Comparison of ENCODE assay signal across 10 mouse cellular contexts in genomic region chr1:191802820-191803655, GRCm38 (mm10). TPM values are rescaled to one million over a fixed set of nuclear protein-coding genes. Genes with fewer than 3 reads are reported as not detected.
A peak's percentile ranks its signal among the peaks of the same experiment; 100 is the strongest.
DNase-seq lines count a peak whose midpoint lies in the region; ATAC-seq lines count a peak whose summit lies in the region.
"Had no signal": no experiment of that assay in that cellular context is flagged by ENCODE, and none has a peak within 500 bp of the region (broad histone marks: within the 10 kb centered on the region; RNA-seq: fewer than 3 reads in every experiment).

No protein-coding gene starts in this region.

- H3K4me2 ChIP-seq in hindbrain, embryonic 16.5 days (ENCODE audit: low read length), result no peak overlapping the region
- H3K4me2 ChIP-seq: neural tube, embryonic 15.5 days had no signal

- no peaks in the 10 kb centered on the region for H3K27me3 ChIP-seq in hindbrain, embryonic 16.5 days (replicated peaks; ENCODE audit: control insufficient read depth, insufficient read depth, low read length)
- H3K27me3 ChIP-seq: neural tube, embryonic 15.5 days had no signal

- no peak for ATAC-seq in hindbrain, embryonic 16.5 days

- no peaks in the 10 kb centered on the region for H3K9me3 ChIP-seq in hindbrain, embryonic 16.5 days (ENCODE audit: control insufficient read depth, low read length)
- H3K9me3 ChIP-seq: neural tube, embryonic 15.5 days had no signal

- DNase-seq in adrenal gland, adult 2 months, result peak; percentile 26
- DNase-seq in adrenal gland, postnatal 25 days, result no peak
- peak; percentile 33 to 52 for DNase-seq in left cerebral cortex, adult 18-20 months (ENCODE audit: low spot score in 2 of 2)
- DNase-seq in left cerebral cortex, adult 11 months (ENCODE audit: low spot score), result no peak
- peak; percentile 43 to 71 for DNase-seq in frontal cortex, adult 2 months (ENCODE audit: extremely low spot score in 1 of 2, low spot score in 1 of 2)
- DNase-seq in right cerebral cortex, adult 2 months (ENCODE audit: low spot score in 2 of 2), result peak; percentile 52 to 58
- DNase-seq in cerebellum, postnatal 25 days, result no peak

- no peak overlapping the region for H3K27ac ChIP-seq in hindbrain, embryonic 16.5 days (ENCODE audit: low read depth, low read length)
- H3K27ac ChIP-seq: macrophage; neural tube, embryonic 15.5 days had no signal

- H3K4me3 ChIP-seq in hindbrain, embryonic 16.5 days (ENCODE audit: low read length), result no peak overlapping the region
- H3K4me3 ChIP-seq: neural tube, embryonic 15.5 days had no signal

- WGBS in hindbrain, embryonic 16.5 days, result 66% methylated on average over 10 of the region's 10 CpGs

- no peaks in the 10 kb centered on the region for H3K36me3 ChIP-seq in hindbrain, embryonic 16.5 days (ENCODE audit: control insufficient read depth, insufficient read depth, low read length)
- H3K36me3 ChIP-seq: neural tube, embryonic 15.5 days had no signal

- H3K4me1 ChIP-seq in hindbrain, embryonic 16.5 days (ENCODE audit: control insufficient read depth, insufficient read depth, low read depth, low read length), result no peaks in the 10 kb centered on the region
- H3K4me1 ChIP-seq: neural tube, embryonic 15.5 days had no signal

- no peak overlapping the region for H3K9ac ChIP-seq in hindbrain, embryonic 16.5 days (ENCODE audit: low read depth, low read length)
- H3K9ac ChIP-seq: neural tube, embryonic 15.5 days had no signal

RNA-seq across cellular contexts. Expression of gene Nek2, which starts 18.2 kb away (rescaled TPM):
- total RNA-seq in adrenal gland, adult 2 months (2021), result 1 to 10 TPM; 1.7 to 2.2 TPM
- 0.98 and 1.1 TPM in 2 replicates for polyA plus RNA-seq in adrenal gland, adult 2 months (2012; rRNA removed)
- 6.7 and 6.8 TPM in 2 replicates for total RNA-seq in adrenal gland, postnatal 25 days (2021)
- 1 to 10 TPM; 1.4 to 1.6 TPM for total RNA-seq in left cerebral cortex, adult 18-20 months (2021)
- 0.63 and 0.88 TPM in 2 replicates for polyA plus RNA-seq in frontal cortex, adult 2 months (2012; rRNA removed)
- polyA plus RNA-seq in hindbrain, embryonic 16.5 days (2015; fragmentation: Nextera tagmentation; extraction: Ambion mirVana), result 7.5 and 9.4 TPM in 2 replicates

Comparison
In these comparisons a context has a peak if more than half of its experiments do, and no peak if none do; other contexts are left out.
1. DNase-seq: peak in adrenal gland, adult 2 months (single experiment), left cerebral cortex, adult 18-20 months (2 of 2), frontal cortex, adult 2 months (2 of 2) and right cerebral cortex, adult 2 months (2 of 2); none in adrenal gland, postnatal 25 days (single experiment), left cerebral cortex, adult 11 months (single experiment) and cerebellum, postnatal 25 days (0 of 2).